Mouse (Mus musculus): ENCODE measurements around the gene Olfr643. TPM values are rescaled to one million over a fixed set of nuclear protein-coding genes. Genes with fewer than 3 reads are reported as not detected.

Gene Olfr643
- polyA plus RNA-seq, 1 experiment from 2014 or later: not detected

DNA sequence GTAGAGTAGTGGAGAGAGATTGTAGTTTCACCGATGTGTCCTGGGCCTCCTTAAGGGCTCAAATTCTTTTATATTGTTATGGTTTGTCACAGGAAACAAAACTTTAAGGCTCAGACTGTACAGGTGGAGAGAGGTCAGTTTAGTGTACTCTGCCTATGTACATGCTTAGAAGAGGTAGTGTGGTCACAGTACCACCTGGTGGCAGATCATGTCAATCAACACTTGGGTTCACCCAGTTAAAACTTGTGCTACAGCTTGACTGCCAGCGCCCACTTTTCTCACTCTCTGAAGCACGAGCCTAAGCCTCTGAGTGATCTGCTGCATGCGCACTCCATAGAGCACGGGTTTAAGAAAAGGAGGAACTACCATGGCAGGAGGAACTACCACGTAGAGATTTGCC is 29.9 kb upstream of the Olfr643 start:
- H3K4me2 ChIP-seq (replicated peaks; ENCODE audit: low read depth, low read length): no peak overlapping the region
- peak; percentile 23; the same call in 1 of the 2 replicates for ATAC-seq
- TF ChIP-seq EP300 (IDR thresholded peaks at IDR 0.05): no peak
- TF ChIP-seq CTCF (IDR thresholded peaks at IDR 0.05): peak; percentile 35; the same call in 1 of the 2 replicates
- 64% methylated on average over 6 of the region's 6 CpGs for WGBS
- no peak overlapping the region for H3K4me3 ChIP-seq (ENCODE audit: low read depth, low read length)
- no peaks in the 10 kb centered on the region for H3K27me3 ChIP-seq (replicated peaks; ENCODE audit: insufficient read depth, low read length)
- no peaks in the 10 kb centered on the region for H3K4me1 ChIP-seq (ENCODE audit: insufficient read depth, low read depth, low read length)
- H3K27ac ChIP-seq (ENCODE audit: low read length): no peak overlapping the region
- H3K9ac ChIP-seq (replicated peaks; ENCODE audit: low read depth): no peak overlapping the region
- H3K36me3 ChIP-seq (ENCODE audit: insufficient read depth, low read length): no peaks in the 10 kb centered on the region
- H3K9me3 ChIP-seq (ENCODE audit: low read length): no peaks in the 10 kb centered on the region
- DNase-seq (ENCODE audit: low spot score): peak; percentile 36

DNA sequence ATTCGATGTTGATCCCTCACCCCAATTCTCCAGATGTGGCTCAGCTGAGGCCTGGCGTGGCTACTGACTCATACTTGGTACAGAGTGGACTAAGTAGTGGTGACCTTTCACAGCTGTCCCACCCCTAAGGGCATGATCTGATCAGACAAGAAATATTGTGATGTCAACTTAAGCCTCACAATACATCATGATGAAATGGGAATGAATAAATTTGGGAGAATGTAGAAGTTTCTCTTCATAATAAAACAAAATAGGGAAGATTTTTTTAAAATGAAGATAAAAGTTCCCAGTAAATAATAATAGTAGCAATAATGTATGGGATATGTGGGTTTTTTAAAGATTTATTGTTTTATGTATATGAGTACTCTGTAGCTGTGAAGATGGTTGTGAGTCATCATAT is 13.3 kb upstream of the Olfr643 start, which contains the start of gene Ubqlnl:
Gene Ubqlnl (minus strand): TSS at position 101 of the 400 bp plus-strand sequence.
- Histone ChIP-seq H3K27ac (ENCODE audit: low read length) (no peak within 1 kb of the TSS), H3K9ac (replicated peaks; ENCODE audit: low read depth) (no peak within 1 kb of the TSS), H3K4me3 (ENCODE audit: low read depth, low read length) (no peak within 1 kb of the TSS), H3K4me1 (ENCODE audit: insufficient read depth, low read depth, low read length) (no peaks in the 10 kb centered on the region), H3K27me3 (replicated peaks; ENCODE audit: insufficient read depth, low read length) (no peaks in the 10 kb centered on the region), H3K36me3 (ENCODE audit: insufficient read depth, low read length) (no peaks in the 10 kb centered on the region), H3K9me3 (ENCODE audit: low read length) (no peaks in the 10 kb centered on the region), H3K4me2 (replicated peaks; ENCODE audit: low read depth, low read length) (no peak within 1 kb of the TSS)
- TF ChIP-seq EP300 (IDR thresholded peaks at IDR 0.05) (no peak), CTCF (IDR thresholded peaks at IDR 0.05) (no peak)
- 74% methylated on average over 2 of the region's 2 CpGs for WGBS
- no peak for ATAC-seq
- no peak for DNase-seq (ENCODE audit: low spot score)

DNA sequence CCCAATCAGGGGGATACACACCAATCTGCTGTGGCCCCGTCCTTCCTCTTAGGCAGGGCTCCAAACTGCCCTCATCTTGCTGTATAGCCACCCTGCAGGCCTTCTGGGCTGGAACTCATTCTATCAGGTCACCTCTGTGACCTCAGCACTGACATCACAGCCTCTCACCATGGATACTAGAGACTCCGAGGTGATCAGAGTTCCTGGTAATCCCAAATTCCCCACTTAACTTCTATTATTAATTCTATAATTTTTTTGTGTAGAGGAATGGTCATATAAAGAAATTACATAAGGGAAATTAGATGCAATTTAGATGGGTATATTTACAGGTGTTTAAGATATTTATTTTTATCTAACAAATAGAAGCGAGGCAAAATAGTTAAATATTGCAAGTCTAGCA is 6.0 kb upstream of the Olfr643 start, which contains the start of gene Ubqln3:
Gene Ubqln3 (minus strand): TSS at position 101 of the 400 bp plus-strand sequence.
- H3K9me3 ChIP-seq (ENCODE audit: low read length): no peaks in the 10 kb centered on the region
- no peak within 1 kb of the TSS for H3K27ac ChIP-seq (ENCODE audit: low read length)
- no peak within 1 kb of the TSS for H3K4me2 ChIP-seq (replicated peaks; ENCODE audit: low read depth, low read length)
- no peak within 1 kb of the TSS for H3K9ac ChIP-seq (replicated peaks; ENCODE audit: low read depth)
- no peaks in the 10 kb centered on the region for H3K4me1 ChIP-seq (ENCODE audit: insufficient read depth, low read depth, low read length)
- no peaks in the 10 kb centered on the region for H3K36me3 ChIP-seq (ENCODE audit: insufficient read depth, low read length)
- H3K27me3 ChIP-seq (replicated peaks; ENCODE audit: insufficient read depth, low read length): no peaks in the 10 kb centered on the region
- DNase-seq (ENCODE audit: low spot score) (no peak), ATAC-seq (no peak)
- TF ChIP-seq CTCF (IDR thresholded peaks at IDR 0.05): no peak
- no peak for TF ChIP-seq EP300 (IDR thresholded peaks at IDR 0.05)
- H3K4me3 ChIP-seq (ENCODE audit: low read depth, low read length): no peak within 1 kb of the TSS
- WGBS: 67% methylated on average over 3 of the region's 3 CpGs

DNA sequence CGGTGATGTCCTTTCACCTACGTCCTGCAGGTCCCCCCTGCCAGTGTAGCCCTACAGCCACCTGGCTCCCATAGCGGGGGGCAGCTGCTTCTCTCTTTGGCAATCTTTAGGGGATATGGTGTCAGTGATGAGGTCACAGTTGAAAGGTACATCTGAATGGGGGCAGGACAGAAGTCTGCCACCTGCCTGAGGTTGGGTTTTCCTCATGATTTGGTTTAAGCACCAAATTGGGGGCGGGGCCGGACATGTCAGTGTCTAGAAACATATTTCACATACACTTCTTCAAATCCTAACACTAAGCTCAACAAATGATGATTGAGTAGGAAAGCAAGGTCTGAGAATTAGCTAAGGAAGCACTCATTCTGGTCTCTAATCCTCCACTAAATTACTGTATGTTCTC is 7.5 kb downstream of the Olfr643 start, which contains the start of gene Ubqln5:
Gene Ubqln5 (minus strand): TSS at position 101 of the 400 bp plus-strand sequence.
- Histone ChIP-seq H3K9ac (replicated peaks; ENCODE audit: low read depth) (no peak within 1 kb of the TSS), H3K9me3 (ENCODE audit: low read length) (no peaks in the 10 kb centered on the region), H3K27ac (ENCODE audit: low read length) (no peak within 1 kb of the TSS), H3K4me1 (ENCODE audit: insufficient read depth, low read depth, low read length) (no peaks in the 10 kb centered on the region), H3K4me2 (replicated peaks; ENCODE audit: low read depth, low read length) (no peak within 1 kb of the TSS), H3K4me3 (ENCODE audit: low read depth, low read length) (no peak within 1 kb of the TSS), H3K36me3 (ENCODE audit: insufficient read depth, low read length) (no peaks in the 10 kb centered on the region), H3K27me3 (replicated peaks; ENCODE audit: insufficient read depth, low read length) (no peaks in the 10 kb centered on the region)
- no peak for TF ChIP-seq EP300 (IDR thresholded peaks at IDR 0.05)
- TF ChIP-seq CTCF (IDR thresholded peaks at IDR 0.05): no peak
- no peak for ATAC-seq
- no peak for DNase-seq (ENCODE audit: low spot score)
- WGBS: 85% methylated on average over 5 of the region's 5 CpGs

DNA sequence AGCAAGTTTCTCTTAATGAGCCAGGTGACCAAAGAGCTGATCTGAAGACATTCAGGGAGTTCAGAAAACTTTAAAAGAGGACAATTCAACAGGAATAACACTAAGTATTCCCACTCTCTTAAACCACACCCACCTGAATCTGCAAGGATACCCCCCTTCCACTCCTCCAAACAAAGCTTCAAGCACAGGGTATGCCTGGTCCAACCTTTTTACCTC is 32.5 kb downstream of the Olfr643 start, which contains the start of gene Olfr646:
Gene Olfr646 (plus strand): TSS at position 117 of the 216 bp plus-strand sequence.
- Histone ChIP-seq H3K4me1 (ENCODE audit: insufficient read depth, low read depth, low read length) (no peaks in the 10 kb centered on the region), H3K9me3 (ENCODE audit: low read length) (no peaks in the 10 kb centered on the region), H3K27me3 (replicated peaks; ENCODE audit: insufficient read depth, low read length) (no peaks in the 10 kb centered on the region), H3K9ac (replicated peaks; ENCODE audit: low read depth) (no peak within 1 kb of the TSS), H3K4me2 (replicated peaks; ENCODE audit: low read depth, low read length) (no peak within 1 kb of the TSS), H3K4me3 (ENCODE audit: low read depth, low read length) (no peak within 1 kb of the TSS), H3K27ac (ENCODE audit: low read length) (no peak within 1 kb of the TSS), H3K36me3 (ENCODE audit: insufficient read depth, low read length) (no peaks in the 10 kb centered on the region)
- ATAC-seq: no peak
- no peak for DNase-seq (ENCODE audit: low spot score)
- TF ChIP-seq EP300 (IDR thresholded peaks at IDR 0.05): no peak
- no peak for TF ChIP-seq CTCF (IDR thresholded peaks at IDR 0.05)

DNA sequence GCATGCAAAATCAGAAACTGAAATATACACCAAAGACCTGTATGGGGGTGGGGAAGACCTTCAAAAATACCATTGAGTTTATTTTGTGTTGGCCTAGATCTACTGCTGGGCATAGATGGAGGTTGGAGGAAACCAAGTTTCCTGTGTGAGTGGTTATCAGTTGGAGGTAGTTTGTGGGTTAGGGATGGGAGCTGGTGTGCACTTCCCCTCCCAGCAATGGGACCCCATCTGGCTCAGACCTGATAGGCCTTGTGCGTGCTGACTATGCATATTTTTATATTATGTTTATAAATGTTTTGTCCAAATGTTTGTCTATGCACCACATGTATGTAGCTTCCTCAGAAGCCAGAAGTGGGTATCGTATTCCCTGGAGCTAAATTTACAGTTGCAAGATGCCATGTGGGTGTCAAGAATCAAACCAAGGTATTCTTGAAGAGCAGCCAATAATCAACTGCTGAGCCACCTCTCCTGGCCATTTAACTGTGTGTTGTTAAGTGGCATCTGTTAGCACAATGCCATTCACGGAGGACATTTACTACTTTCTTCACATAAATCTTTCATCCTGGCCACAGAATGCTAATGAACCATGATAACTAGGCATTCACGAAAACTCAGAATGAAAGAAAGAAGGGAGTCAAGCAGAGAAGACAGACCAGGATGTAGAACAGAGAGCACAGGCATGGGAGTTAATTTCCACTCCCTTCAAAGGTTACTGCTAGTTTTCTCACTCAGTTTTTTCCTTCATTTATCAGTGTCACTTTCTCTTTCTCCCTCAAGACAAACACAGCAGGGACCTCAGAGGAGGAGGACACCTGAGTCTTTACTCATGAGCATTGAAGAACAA is 33.1 kb downstream of the Olfr643 start:
- Histone ChIP-seq H3K27me3 (replicated peaks; ENCODE audit: insufficient read depth, low read length) (no peaks in the 10 kb centered on the region), H3K36me3 (ENCODE audit: insufficient read depth, low read length) (no peaks in the 10 kb centered on the region), H3K4me2 (replicated peaks; ENCODE audit: low read depth, low read length) (no peak overlapping the region), H3K27ac (ENCODE audit: low read length) (no peak overlapping the region), H3K4me1 (ENCODE audit: insufficient read depth, low read depth, low read length) (no peaks in the 10 kb centered on the region), H3K4me3 (ENCODE audit: low read depth, low read length) (no peak overlapping the region), H3K9ac (replicated peaks; ENCODE audit: low read depth) (no peak overlapping the region), H3K9me3 (ENCODE audit: low read length) (no peaks in the 10 kb centered on the region)
- no peak for TF ChIP-seq CTCF (IDR thresholded peaks at IDR 0.05)
- TF ChIP-seq EP300 (IDR thresholded peaks at IDR 0.05): no peak
- ATAC-seq (no peak), DNase-seq (ENCODE audit: low spot score) (no peak)
- WGBS: 67% methylated on average over 4 of the region's 4 CpGs
